Mouse (Mus musculus): ENCODE results near the gene Shox2. TPM values are rescaled to one million over a fixed set of nuclear protein-coding genes. Genes with fewer than 3 reads are reported as not detected.

Gene Shox2
- polyA plus RNA-seq, 1 experiment from 2014 or later, result 0.23 TPM

DNA sequence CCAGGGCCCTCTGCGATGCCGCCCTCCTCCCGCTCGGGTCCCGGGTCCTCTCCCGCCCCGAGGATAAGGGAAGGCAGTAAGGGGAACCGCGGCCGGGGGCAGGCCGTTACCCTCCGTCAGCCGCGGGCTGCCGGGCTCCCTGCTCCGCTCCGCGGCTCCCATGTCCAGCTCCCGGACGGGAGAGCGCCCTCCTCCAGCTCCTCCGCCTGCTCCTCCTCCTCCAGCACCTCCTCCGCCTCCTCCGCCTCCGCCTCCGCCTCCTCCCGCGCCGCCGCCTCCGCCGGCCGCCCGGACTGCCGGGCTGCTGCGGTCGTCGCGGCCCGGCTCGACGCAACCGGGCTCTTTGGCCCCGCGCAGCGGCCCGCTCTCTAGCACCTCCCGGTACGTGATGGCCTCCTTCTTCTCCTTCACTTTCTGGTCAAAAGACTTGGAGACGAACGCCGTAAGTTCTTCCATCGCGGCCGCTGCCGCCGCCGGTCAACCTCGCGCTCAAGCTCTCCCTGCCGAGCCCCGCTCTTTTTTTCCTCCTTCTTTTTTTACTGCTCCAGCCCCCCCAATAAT is 390 bp downstream of the Shox2 start, which contains the start of gene Rsrc1:
Gene Rsrc1, plus strand, starts transcription at position 290 of the 561 bp plus-strand sequence.
- H3K27me3 ChIP-seq (replicated peaks; ENCODE audit: control insufficient read depth, insufficient read depth, low read length), result peaks cover 86% of the 10 kb centered on the region
- H3K9ac ChIP-seq (ENCODE audit: low read depth, low read length), result no peak within 1 kb of the TSS
- H3K4me2 ChIP-seq (replicated peaks; ENCODE audit: low read depth), result peak within 1 kb of the TSS; percentile 78
- no peak for ATAC-seq
- no peaks in the 10 kb centered on the region for H3K36me3 ChIP-seq (ENCODE audit: control insufficient read depth, insufficient read depth)
- no peak for TF ChIP-seq CTCF (IDR thresholded peaks at IDR 0.05; ENCODE audit: low read depth)
- H3K27ac ChIP-seq (ENCODE audit: low read depth, low read length), result no peak within 1 kb of the TSS
- no peaks in the 10 kb centered on the region for H3K9me3 ChIP-seq (ENCODE audit: control insufficient read depth)
- under 1% methylated on average over 59 of the region's 62 CpGs for WGBS
- peak within 1 kb of the TSS; percentile 51 for H3K4me3 ChIP-seq (ENCODE audit: low read depth, low read length)
- 0 out of 2 replicates have a peak, but pooled peaks cover under 1% of the 10 kb centered on the region for H3K4me1 ChIP-seq (replicated peaks; ENCODE audit: control insufficient read depth, insufficient read depth, low read length)

GRCm38 (mm10) chr3:66980111-66980975 is 1.2 kb downstream of the Shox2 start:
- no peak overlapping the region for H3K27ac ChIP-seq (ENCODE audit: low read depth, low read length)
- WGBS, result 3% methylated on average over 29 of the region's 29 CpGs
- H3K9me3 ChIP-seq (ENCODE audit: control insufficient read depth), result no peaks in the 10 kb centered on the region
- no peak for TF ChIP-seq CTCF (IDR thresholded peaks at IDR 0.05; ENCODE audit: low read depth)
- H3K4me3 ChIP-seq (ENCODE audit: low read depth, low read length), result peak overlapping the region; percentile 51
- peak overlapping the region; percentile 78 for H3K4me2 ChIP-seq (replicated peaks; ENCODE audit: low read depth)
- ATAC-seq, result no peak
- H3K4me1 ChIP-seq (replicated peaks; ENCODE audit: control insufficient read depth, insufficient read depth, low read length), result no peaks in the 10 kb centered on the region
- H3K27me3 ChIP-seq (replicated peaks; ENCODE audit: control insufficient read depth, insufficient read depth, low read length), result peaks cover 92% of the 10 kb centered on the region
- H3K36me3 ChIP-seq (ENCODE audit: control insufficient read depth, insufficient read depth), result no peaks in the 10 kb centered on the region
- H3K9ac ChIP-seq (ENCODE audit: low read depth, low read length), result no peak overlapping the region

DNA sequence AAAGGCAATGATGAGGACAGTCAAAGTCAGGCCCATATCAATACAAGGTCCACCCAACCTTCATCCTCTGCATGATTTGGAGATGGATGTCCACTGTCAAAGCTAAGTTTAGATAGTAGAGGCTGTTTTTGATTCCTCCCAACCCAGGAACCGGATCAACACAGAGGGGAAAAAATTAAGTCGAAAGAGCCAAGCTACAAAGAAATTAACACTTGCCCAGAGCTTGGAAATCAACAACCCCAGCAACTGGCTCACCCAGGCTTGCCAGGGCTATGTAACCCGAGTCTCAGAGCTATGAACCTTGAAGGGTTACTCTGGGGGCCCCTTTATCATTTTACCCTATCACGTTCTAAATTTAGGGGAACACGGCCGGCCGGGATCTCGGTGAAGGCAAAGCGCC is 2.1 kb downstream of the Shox2 start:
- 2% methylated on average over 9 of the region's 9 CpGs for whole genome bisulfite sequencing
- ATAC-seq, result no peak
- Histone ChIP-seq H3K4me1 (replicated peaks; ENCODE audit: control insufficient read depth, insufficient read depth, low read length) (no peaks in the 10 kb centered on the region), H3K9me3 (ENCODE audit: control insufficient read depth) (no peaks in the 10 kb centered on the region), H3K9ac (ENCODE audit: low read depth, low read length) (no peak overlapping the region), H3K4me3 (ENCODE audit: low read depth, low read length) (no peak overlapping the region), H3K4me2 (replicated peaks; ENCODE audit: low read depth) (no peak overlapping the region), H3K27ac (ENCODE audit: low read depth, low read length) (no peak overlapping the region), H3K36me3 (ENCODE audit: control insufficient read depth, insufficient read depth) (no peaks in the 10 kb centered on the region), H3K27me3 (replicated peaks; ENCODE audit: control insufficient read depth, insufficient read depth, low read length) (peaks cover 95% of the 10 kb centered on the region)
- TF ChIP-seq CTCF (IDR thresholded peaks at IDR 0.05; ENCODE audit: low read depth), result no peak

DNA sequence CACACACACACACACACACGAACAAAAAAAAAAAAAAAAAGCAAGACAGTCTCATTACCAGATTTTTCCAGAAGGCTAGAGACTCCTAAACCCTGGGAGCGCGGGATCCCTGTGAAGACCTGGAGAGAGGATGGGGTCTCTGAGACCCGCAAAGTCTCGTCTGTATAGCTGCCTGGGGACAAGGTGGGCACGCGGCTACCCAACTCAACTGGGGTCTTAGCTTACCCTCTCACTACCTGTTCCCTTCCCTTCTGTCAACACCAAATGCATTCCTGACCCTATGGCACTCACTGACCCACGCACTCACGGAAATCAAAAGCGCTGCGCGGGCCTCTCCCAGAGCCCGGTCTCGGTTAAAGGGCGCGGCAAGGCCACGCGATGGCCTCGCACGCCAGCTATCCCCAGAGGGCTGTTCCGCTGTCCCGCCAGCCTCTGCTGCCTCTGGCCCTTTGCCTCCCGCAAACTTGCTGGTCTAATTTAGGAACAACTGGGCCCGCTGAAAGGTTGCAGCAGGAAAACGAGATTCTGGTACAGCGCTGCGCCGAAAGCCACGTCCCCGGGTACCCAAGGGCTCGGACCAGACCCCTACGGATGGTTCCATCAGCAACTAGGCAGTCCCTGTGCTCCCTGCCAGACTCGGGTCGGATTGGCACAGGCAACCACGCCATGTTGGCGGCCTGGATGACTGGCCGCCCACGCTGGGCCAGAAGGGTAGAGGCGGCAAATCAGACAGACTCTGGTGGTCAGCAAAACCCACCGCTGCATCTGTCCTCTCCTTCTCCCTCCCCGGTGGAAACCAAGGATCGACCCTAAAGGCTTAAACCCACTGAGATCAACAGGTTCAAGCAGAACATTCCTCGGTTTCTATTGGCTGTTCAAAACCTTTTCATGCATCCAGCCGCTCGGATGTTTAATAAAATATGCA is 2.9 kb downstream of the Shox2 start:
- Histone ChIP-seq H3K4me1 (replicated peaks; ENCODE audit: control insufficient read depth, insufficient read depth, low read length) (no peaks in the 10 kb centered on the region), H3K9ac (ENCODE audit: low read depth, low read length) (no peak overlapping the region), H3K27ac (ENCODE audit: low read depth, low read length) (no peak overlapping the region), H3K36me3 (ENCODE audit: control insufficient read depth, insufficient read depth) (no peaks in the 10 kb centered on the region), H3K9me3 (ENCODE audit: control insufficient read depth) (no peaks in the 10 kb centered on the region), H3K4me2 (replicated peaks; ENCODE audit: low read depth) (no peak overlapping the region), H3K27me3 (replicated peaks; ENCODE audit: control insufficient read depth, insufficient read depth, low read length) (peaks cover 95% of the 10 kb centered on the region), H3K4me3 (ENCODE audit: low read depth, low read length) (no peak overlapping the region)
- TF ChIP-seq CTCF (IDR thresholded peaks at IDR 0.05; ENCODE audit: low read depth), result no peak
- WGBS, result 2% methylated on average over 45 of the region's 45 CpGs
- ATAC-seq, result no peak

- H3K4me2 ChIP-seq (replicated peaks; ENCODE audit: low read depth), result no peak overlapping the region
- H3K36me3 ChIP-seq (ENCODE audit: control insufficient read depth, insufficient read depth), result no peaks in the 10 kb centered on the region
- 3% methylated on average over 25 of the region's 25 CpGs for WGBS
- H3K9me3 ChIP-seq (ENCODE audit: control insufficient read depth), result no peaks in the 10 kb centered on the region
- H3K4me1 ChIP-seq (replicated peaks; ENCODE audit: control insufficient read depth, insufficient read depth, low read length), result no peaks in the 10 kb centered on the region
- H3K27ac ChIP-seq (ENCODE audit: low read depth, low read length), result no peak overlapping the region
- no peak for ATAC-seq
- H3K4me3 ChIP-seq (ENCODE audit: low read depth, low read length), result no peak overlapping the region
- no peak for TF ChIP-seq CTCF (IDR thresholded peaks at IDR 0.05; ENCODE audit: low read depth)
- peaks cover 97% of the 10 kb centered on the region for H3K27me3 ChIP-seq (replicated peaks; ENCODE audit: control insufficient read depth, insufficient read depth, low read length)
- H3K9ac ChIP-seq (ENCODE audit: low read depth, low read length), result no peak overlapping the region
These were observed 3.6 kb downstream of the Shox2 start for GRCm38 (mm10) chr3:66977811-66978456.
